In the genomic region with DNA sequence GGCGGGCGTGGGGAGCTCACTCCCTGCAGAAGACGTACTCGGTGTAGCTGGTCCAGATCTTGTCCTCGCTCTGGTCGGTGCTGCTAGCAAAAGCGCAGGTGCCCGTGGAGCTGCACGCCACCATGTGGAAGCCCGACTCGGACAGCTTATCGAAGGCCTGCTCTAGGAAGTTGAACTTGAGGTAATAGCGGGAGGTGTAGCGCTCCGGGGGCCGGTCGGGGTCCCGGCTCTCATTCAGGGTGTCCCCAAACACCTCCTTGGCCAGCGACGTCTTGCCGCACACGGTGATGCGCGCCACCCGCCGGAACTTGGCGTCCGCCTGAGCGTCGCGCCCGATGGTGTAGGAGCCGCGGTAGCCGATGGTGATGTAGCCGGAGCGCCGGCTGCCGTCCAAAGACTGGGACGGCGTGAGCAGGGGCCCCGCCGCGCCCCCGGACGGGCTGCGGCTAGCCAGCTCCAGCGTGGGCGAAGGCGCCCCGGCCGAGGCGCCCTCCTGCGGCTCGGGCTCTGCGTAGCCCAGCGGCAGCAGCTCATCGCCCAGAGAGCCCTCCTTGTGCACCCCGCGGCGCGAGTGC, we compare ENCODE assay signal across 8 mouse cellular contexts. TPM values are rescaled to one million over a fixed set of nuclear protein-coding genes. Genes with fewer than 3 reads are reported as not detected.
DNase-seq lines count a peak whose midpoint lies in the region; ATAC-seq lines count a peak whose summit lies in the region.

No protein-coding gene starts in this region.

- ATAC-seq in hindbrain, embryonic 13.5 days (ENCODE audit: low FRiP score): peak; percentile 55

- peak; percentile 67 for DNase-seq in Muller cell, postnatal 12 days (ENCODE audit: inconsistent ontology term)
- DNase-seq in cerebellum, postnatal 10 days: peak; percentile 87 to 88
- DNase-seq in frontal cortex, postnatal 25 days (ENCODE audit: low spot score in 2 of 2): peak; percentile 49 to 52
- DNase-seq in layer of hippocampus, postnatal 36 days: peak; percentile 58 to 75
- peak; percentile 68 for DNase-seq in lung, postnatal 25 days (ENCODE audit: low spot score)
- peak; percentile 65 for DNase-seq in retina, embryonic 14.5 days (ENCODE audit: low spot score)
- DNase-seq in thymus, postnatal 4 days: peak; percentile 60

- peaks cover 11% of the 10 kb centered on the region for H3K27me3 ChIP-seq in hindbrain, embryonic 13.5 days

- under 1% methylated on average over 53 of the region's 62 CpGs for WGBS in hindbrain, embryonic 13.5 days

- peaks cover 24% of the 10 kb centered on the region for H3K4me1 ChIP-seq in hindbrain, embryonic 13.5 days (replicated peaks)

- H3K9me3 ChIP-seq in hindbrain, embryonic 13.5 days: no peaks in the 10 kb centered on the region

- no peaks in the 10 kb centered on the region for H3K36me3 ChIP-seq in hindbrain, embryonic 13.5 days

- H3K27ac ChIP-seq in hindbrain, embryonic 13.5 days: peak overlapping the region; percentile 85

- peak overlapping the region; percentile 89 for H3K4me2 ChIP-seq in hindbrain, embryonic 13.5 days

- H3K4me3 ChIP-seq in hindbrain, embryonic 13.5 days: peak overlapping the region; percentile 75

- peak overlapping the region; percentile 86 for H3K9ac ChIP-seq in hindbrain, embryonic 13.5 days

RNA-seq across cellular contexts. Expression of a gene that starts 0.9 kb away (rescaled TPM):
- 9.1 and 16.1 TPM in 2 replicates for polyA plus RNA-seq in hindbrain, embryonic 13.5 days (2015; fragmentation: Nextera tagmentation; extraction: Ambion mirVana)
- total RNA-seq in layer of hippocampus, postnatal 36 days (2021): 100 to 1,000 TPM; 128 to 131 TPM

Comparison
In these comparisons a context has a peak if more than half of its experiments do, and no peak if none do; other contexts are left out.
1. Peak in every context shown above with its lines: DNase-seq, ATAC-seq, H3K4me3 ChIP-seq and H3K27ac ChIP-seq.